Mouse (Mus musculus) heart, postnatal 0 days (tissue): Measurements from ENCODE around the gene Slamf8. TPM values are rescaled to one million over a fixed set of nuclear protein-coding genes. Genes with fewer than 3 reads are reported as not detected.
A peak's percentile ranks its signal among the peaks of the same experiment; 100 is the strongest.

ENCODE experiments used
- ATAC-seq: fragments of 200-750 bp; cut with Nextera tagmentation; 2 replicates; pipeline ENCODE4 v1.8.0; 2017; ENCODE audit warnings: low read depth, moderate number of reproducible peaks, moderate library complexity; ENCODE audit not compliant: insufficient read depth
- DNase-seq: peaks from one replicate; pipeline ENCODE4 v3.0.0-alpha.2; 2016; ENCODE audit warnings: low spot score
- H3K27ac ChIP-seq: fragments of 300-500 bp; sonication (generic); 2 replicates; pipeline ENCODE4 v1.5.1; 2014; ENCODE audit warnings: low read depth, mild to moderate bottlenecking
- H3K27me3 ChIP-seq: fragments of 300-500 bp; sonication (generic); 2 replicates; pipeline ENCODE4 v1.6.1; 2014; ENCODE audit warnings: low read length, mixed read lengths; ENCODE audit not compliant: control insufficient read depth, insufficient read depth
- H3K36me3 ChIP-seq: fragments of 300-500 bp; sonication (generic); replicated peaks from 2 replicates; pipeline ENCODE4 v1.6.1; 2014; ENCODE audit warnings: low read length, mixed read lengths; ENCODE audit not compliant: control insufficient read depth, insufficient read depth
- H3K4me1 ChIP-seq: fragments of 300-500 bp; sonication (generic); 2 replicates; pipeline ENCODE4 v1.6.1; 2014; ENCODE audit warnings: antibody characterized with exemption; ENCODE audit not compliant: control insufficient read depth, insufficient read depth
- H3K4me2 ChIP-seq: fragments of 300-500 bp; sonication (generic); 2 replicates; pipeline ENCODE4 v1.6.1; 2014; ENCODE audit warnings: low read depth, mild to moderate bottlenecking, low read length, moderate library complexity
- H3K4me3 ChIP-seq: fragments of 300-500 bp; sonication (generic); 2 replicates; pipeline ENCODE4 v1.5.1; 2014; ENCODE audit warnings: low read depth, low read length
- H3K9ac ChIP-seq: fragments of 300-500 bp; sonication (generic); replicated peaks from 2 replicates; pipeline ENCODE4 v1.6.1; 2014; ENCODE audit warnings: low read depth, low read length, mixed read lengths
- H3K9me3 ChIP-seq: fragments of 300-500 bp; sonication (generic); replicated peaks from 2 replicates; pipeline ENCODE4 v1.6.1; 2016; ENCODE audit warnings: low read length; ENCODE audit not compliant: control insufficient read depth
- CTCF ChIP-seq: IDR thresholded peaks from 2 replicates; pipeline ENCODE4 v1.5.1; 2016; ENCODE audit warnings: antibody characterized with exemption, control low read depth, low read depth
- EP300 ChIP-seq: IDR thresholded peaks from 2 replicates; pipeline ENCODE4 v1.6.1; 2016; ENCODE audit warnings: antibody characterized with exemption, low read depth
- WGBS: fragments of 180-500 bp; shearing (Covaris S2); extraction: QIAGEN DNeasy Blood & Tissue Kit; methylation state at CpG from one replicate; pipeline ENCODE4 v1.1.7; 2014; 5-methylcytosine and 5-hydroxymethylcytosine counted together
- polyA plus RNA-seq: library from polyadenylated mRNA; unstranded; fragments of >200 nt; fragmentation: Nextera tagmentation; extraction: Ambion mirVana; gene quantifications from 2 replicates; pipeline ENCODE4 v1.2.1, GENCODE M21; 2015
- total RNA-seq: library from RNA; depleted of rRNA; stranded (reverse); fragments of >200 nt; gene quantifications from 2 replicates; pipeline ENCODE4 v1.2.3, GENCODE M21; 2014; ENCODE audit warnings: low replicate concordance

The Slamf8 gene
- total and polyA plus RNA-seq, 2 experiments from 2014 or later, result not detected

DNA sequence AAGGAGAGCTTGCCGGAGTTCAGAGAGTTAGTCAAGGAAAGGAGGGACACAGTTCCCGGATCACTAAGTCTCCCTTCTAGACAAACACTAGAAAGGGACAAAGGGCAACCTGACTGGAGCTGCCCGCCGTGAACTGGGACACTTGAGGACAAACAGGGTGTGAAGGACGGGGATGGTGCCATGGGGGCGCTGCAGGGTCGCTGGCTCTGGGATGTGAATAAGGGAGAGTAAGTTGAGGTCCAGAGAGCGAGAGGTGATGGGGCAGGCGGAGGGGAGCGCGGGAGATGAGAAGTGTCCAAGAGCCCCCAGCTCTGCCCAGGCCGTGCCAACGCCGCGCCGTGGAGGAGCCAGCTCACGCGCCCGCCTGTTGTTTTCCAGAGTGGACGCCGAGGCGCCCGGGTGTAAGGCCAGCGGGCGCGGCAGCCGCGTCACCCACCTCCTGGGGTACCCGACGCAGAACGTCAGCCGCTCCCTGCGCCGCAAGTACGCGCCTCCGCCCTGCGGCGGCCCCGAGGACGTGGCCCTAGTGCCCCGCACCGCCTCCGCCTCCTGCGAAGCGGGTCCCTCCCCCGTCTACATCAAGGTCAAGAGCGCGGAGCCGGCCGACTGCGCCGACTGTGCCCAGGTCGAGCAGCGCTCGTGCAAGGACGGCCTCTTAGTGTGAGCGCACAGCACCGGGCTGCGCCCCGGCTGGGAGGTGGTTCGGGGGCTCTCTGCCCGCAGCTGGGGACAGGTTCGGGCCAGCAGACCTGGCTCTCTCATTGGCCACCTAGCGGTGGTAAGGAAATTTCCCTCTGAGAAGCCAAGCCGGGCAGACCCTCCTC lies 27.5 kb downstream of the Slamf8 start:
- under 1% methylated on average over 63 of the region's 66 CpGs for WGBS
- Histone ChIP-seq H3K27me3 (peaks cover 34% of the 10 kb centered on the region), H3K27ac (peak overlapping the region; percentile 14)

DNA sequence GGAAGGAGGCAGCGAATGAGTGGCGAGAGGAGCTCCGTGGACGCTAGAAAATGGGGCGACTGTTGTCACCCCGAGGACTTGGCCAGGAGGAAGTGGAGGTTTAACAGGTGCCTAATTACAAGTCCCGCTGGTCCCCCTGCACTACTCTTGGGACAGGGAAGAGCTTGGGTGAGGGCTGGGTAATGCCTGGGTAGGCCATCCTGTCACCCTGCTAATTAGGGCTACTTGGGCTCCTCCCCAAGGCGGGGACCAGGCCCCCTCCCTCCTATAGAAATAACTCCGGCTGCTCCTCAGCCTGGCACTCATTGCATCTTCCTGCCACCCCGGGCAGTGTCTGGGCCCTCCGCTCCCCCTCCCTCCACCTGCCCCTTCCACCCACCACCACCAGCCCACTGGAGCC lies 34.7 kb downstream of the Slamf8 start, which contains the start of gene Vsig8:
Vsig8 (plus strand) TSS at position 301 of the 400 bp plus-strand sequence.
- TF ChIP-seq EP300 (no peak), CTCF (no peak)
- Histone ChIP-seq H3K4me1 (peaks cover 7% of the 10 kb centered on the region; the same call in 1 of the 2 replicates), H3K9me3 (no peaks in the 10 kb centered on the region), H3K36me3 (no peaks in the 10 kb centered on the region), H3K9ac (no peak within 1 kb of the TSS), H3K4me2 (no peak within 1 kb of the TSS), H3K27me3 (peaks cover 6% of the 10 kb centered on the region; the same call in 1 of the 2 replicates), H3K27ac (no peak within 1 kb of the TSS), H3K4me3 (no peak within 1 kb of the TSS)
- no peak for ATAC-seq
- DNase-seq, result no peak
- 71% methylated on average over 11 of the region's 11 CpGs for WGBS

More for the DNA sequence above, 27.5 kb downstream of the Slamf8 start:
- peak overlapping the region; percentile 52 for H3K9ac ChIP-seq
- peaks cover 10% of the 10 kb centered on the region for H3K4me1 ChIP-seq
- H3K9me3 ChIP-seq, result no peaks in the 10 kb centered on the region
- ATAC-seq (peak; percentile 81), DNase-seq (peak; percentile 69)
- peak overlapping the region; percentile 94 for H3K4me2 ChIP-seq
- TF ChIP-seq CTCF (peak; percentile 53), EP300 (no peak)
- H3K4me3 ChIP-seq, result peak overlapping the region; percentile 68
- no peaks in the 10 kb centered on the region for H3K36me3 ChIP-seq

DNA sequence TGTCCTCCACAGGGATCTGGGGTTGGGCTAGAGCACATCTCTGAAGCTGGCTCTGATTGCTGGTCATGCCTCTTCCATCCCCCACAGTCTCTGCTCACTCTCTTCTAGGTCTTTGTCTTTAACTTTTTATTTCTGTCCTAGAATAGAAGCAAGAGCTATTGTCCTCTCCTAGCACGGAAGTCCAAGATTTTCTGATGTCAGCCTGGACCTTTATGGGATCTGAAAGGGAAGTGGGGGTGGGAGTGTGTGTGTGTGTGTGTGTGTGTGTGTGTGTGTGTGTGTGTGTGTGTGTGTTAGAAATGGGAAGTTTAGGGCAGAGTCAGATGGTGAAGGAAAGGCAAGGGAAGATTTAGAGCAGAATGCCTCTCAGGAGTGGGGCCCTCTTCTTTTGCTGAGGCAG lies 37.7 kb downstream of the Slamf8 start:
- Histone ChIP-seq H3K4me1 (peaks cover 15% of the 10 kb centered on the region), H3K9ac (no peak overlapping the region), H3K4me2 (no peak overlapping the region), H3K4me3 (no peak overlapping the region), H3K27ac (peak overlapping the region; percentile 59), H3K27me3 (0 out of 2 replicates have a peak, but pooled peaks cover 3% of the 10 kb centered on the region), H3K9me3 (no peaks in the 10 kb centered on the region), H3K36me3 (no peaks in the 10 kb centered on the region)
- 44% methylated on average over 1 of the region's 1 CpGs for WGBS
- TF ChIP-seq EP300, result peak; percentile 69; the same call in 1 of the 2 replicates
- no peak for TF ChIP-seq CTCF
- DNase-seq, result no peak
- peak; percentile 54; the same call in 1 of the 2 replicates for ATAC-seq

DNA sequence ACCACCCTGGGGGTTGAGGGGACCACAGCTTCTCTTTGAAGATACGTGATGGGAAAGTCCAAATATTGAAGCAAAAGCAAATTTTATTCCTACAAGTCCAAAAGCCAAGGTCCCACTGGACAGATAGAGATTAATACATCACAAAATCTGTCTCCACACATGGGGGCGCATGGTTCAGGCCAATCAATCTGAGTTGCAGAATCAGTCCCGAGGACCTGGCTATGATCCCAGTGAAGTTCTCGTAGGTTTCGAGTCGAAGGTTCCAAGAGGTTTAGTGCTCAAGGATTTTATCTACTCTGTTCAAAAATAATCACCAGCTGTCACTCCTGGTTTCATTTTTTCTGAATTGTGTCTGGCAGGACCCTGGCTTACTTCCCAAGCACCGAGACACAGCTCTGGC lies 39.4 kb downstream of the Slamf8 start:
- Histone ChIP-seq H3K27me3 (0 out of 2 replicates have a peak, but pooled peaks cover 3% of the 10 kb centered on the region), H3K27ac (no peak overlapping the region), H3K9me3 (no peaks in the 10 kb centered on the region), H3K4me3 (peak overlapping the region; percentile 34), H3K9ac (no peak overlapping the region), H3K4me1 (peaks cover 15% of the 10 kb centered on the region), H3K4me2 (peak overlapping the region; percentile 63), H3K36me3 (no peaks in the 10 kb centered on the region)
- DNase-seq (no peak), ATAC-seq (no peak)
- WGBS, result 11% methylated on average over 7 of the region's 7 CpGs
- TF ChIP-seq CTCF (no peak), EP300 (no peak)

DNA sequence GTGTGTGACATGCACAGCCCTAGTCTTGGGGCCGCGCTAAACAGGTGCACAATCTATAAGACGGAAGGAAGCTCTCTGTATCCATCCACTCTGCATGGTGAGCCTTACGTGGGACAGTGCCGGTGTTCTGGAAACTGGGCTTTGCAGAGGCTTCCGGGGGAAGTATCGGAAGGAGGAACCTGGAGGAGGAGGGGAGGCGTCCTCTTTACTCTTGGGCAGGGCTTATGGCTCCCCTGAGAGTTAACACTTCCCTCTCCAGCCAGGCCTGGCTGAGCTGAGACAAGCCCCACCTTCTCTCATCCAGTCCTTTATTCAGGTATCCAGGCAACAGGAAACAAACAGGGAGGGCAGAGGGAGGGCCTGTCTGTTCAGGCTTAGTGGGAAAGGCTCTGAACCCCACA lies 39.8 kb downstream of the Slamf8 start:
- H3K4me3 ChIP-seq, result peak overlapping the region; percentile 34
- peaks cover 15% of the 10 kb centered on the region for H3K4me1 ChIP-seq
- 2% methylated on average over 8 of the region's 8 CpGs for WGBS
- peak; percentile 47 for DNase-seq
- no peaks in the 10 kb centered on the region for H3K36me3 ChIP-seq
- ATAC-seq, result peak; percentile 71
- TF ChIP-seq CTCF (no peak), EP300 (no peak)
- H3K27me3 ChIP-seq, result 0 out of 2 replicates have a peak, but pooled peaks cover 3% of the 10 kb centered on the region
- H3K4me2 ChIP-seq, result peak overlapping the region; percentile 63
- no peaks in the 10 kb centered on the region for H3K9me3 ChIP-seq
- no peak overlapping the region for H3K9ac ChIP-seq
- H3K27ac ChIP-seq, result no peak overlapping the region
